Mouse (Mus musculus) heart, postnatal 36 days (tissue): ENCODE measurements around the gene Srms. TPM values are rescaled to one million over a fixed set of nuclear protein-coding genes. Genes with fewer than 3 reads are reported as not detected.
A peak's percentile ranks its signal among the peaks of the same experiment; 100 is the strongest.

Experiments used
- DNase-seq, 2 experiments: peaks; one replicate each; pipeline ENCODE4 v3.0.0; 2021 to 2022
- intact Hi-C: fragments of 180-260 bp; cut with DNase I; formaldehyde crosslinking; loops from one replicate; pipeline ENCODE4 v1.15.1; 2025
- total RNA-seq, 2 experiments: library from RNA; stranded (reverse); gene quantifications; 2 replicates each; pipeline ENCODE4 v1.2.3; 2021

Srms gene
- under 1 TPM; 0.14 to 0.49 TPM for total RNA-seq

DNA sequence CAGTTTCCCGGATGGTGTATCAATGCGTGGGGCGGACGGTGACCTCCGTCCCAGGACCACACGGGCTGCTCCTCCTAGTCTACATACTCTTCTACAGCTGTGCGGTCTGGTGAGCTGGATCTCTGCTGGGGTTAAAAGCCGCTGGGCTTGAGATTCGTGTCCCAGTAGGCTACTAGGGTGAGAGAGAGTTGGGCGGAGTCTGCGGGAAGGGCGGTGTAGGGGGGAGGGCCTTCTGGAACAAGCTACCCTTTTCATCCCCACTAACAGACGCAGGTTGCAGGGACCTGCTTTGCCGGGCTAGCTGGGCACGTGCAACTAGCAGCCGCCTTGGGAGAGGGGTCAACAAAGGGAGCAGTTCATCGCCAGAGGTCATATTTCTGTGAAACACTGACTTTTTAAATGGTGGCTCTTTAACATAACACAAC is at the start of gene Srms:
Srms (minus strand) TSS at position 165 of the 425 bp plus-strand sequence.
- peak; percentile 37 to 46 for DNase-seq
- intact Hi-C loops: no loop called here

DNA sequence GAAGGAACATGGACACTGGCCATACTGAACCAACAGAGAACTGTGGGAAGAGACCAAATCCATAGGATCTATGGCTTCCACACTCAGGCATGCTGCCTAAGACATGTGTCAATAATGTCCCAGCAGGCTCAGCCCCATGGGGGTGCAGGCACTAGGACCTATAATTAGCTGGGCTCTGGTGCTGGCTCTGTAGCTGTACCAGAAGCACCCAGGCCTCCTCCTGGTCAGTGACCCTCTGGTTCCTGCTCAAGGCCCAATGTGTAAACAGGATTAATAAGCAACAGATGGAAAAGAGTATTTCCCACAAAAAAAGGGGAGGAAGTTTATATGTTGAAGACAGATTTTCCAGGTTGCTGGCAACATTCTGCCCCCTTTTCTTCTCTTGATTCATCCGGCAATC is 40.3 kb upstream of the Srms start:
- no peak for DNase-seq
- intact Hi-C loops: no loop called here

DNA sequence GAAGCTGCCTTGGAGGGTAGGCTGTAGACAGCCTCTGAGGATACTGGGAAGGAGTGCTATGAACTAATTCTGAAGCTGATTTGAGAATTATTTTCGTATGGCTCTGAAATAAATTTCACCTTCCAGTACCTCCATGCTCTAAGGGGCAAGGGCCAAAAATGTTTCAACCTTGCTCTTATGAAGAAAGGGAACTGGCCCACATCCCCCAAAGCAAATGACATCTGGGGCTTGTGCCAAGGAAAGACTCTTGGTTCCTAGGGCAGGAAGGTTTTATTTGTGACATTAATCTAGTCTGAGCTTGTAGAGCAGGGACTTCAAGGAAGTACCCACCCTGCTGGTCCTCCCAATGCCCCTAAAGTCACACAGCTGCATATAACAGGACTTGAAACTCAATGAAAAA is 38.9 kb upstream of the Srms start:
- intact Hi-C loops: no loop called here
- no peak for DNase-seq

DNA sequence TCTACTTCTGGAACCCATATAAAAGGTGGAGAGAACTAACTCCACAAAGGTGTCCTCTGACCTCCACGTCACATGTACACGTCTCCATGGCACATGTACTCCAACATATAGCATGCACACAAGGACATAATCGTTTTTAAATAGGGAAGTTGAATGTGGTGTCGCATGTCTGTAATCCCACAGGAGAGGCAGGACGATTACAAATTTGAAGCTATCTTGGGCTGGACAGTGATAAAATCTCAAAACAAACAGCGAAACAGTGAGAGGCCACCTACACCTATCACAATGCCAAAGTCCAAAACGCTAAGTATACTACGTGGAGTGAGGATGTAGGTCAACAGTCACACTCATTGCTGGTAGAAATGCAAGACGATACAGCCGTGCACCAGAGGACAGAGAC is 36.2 kb upstream of the Srms start:
- DNase-seq: no peak
- intact Hi-C loops: no loop called here

DNA sequence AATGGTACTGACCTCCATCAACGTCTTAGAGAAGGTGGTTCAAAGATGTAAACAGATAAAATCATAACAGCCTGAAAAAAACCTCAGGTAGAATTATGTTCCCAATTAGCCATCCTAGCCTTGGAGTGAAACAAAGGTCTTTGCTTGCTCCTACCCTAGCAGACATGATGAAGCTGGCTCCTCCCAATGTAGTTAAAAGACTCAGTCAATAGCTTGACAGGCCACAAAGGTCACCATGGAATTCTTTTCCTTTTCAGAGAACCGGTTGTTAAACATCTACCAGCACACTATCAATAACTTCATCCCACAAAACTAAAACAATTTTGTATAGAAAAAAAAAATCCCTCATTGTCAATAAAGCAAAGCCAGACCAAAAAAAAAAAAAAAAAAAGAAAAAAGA is 32.0 kb upstream of the Srms start:
- no peak for DNase-seq
- intact Hi-C loops: no loop called here

DNA sequence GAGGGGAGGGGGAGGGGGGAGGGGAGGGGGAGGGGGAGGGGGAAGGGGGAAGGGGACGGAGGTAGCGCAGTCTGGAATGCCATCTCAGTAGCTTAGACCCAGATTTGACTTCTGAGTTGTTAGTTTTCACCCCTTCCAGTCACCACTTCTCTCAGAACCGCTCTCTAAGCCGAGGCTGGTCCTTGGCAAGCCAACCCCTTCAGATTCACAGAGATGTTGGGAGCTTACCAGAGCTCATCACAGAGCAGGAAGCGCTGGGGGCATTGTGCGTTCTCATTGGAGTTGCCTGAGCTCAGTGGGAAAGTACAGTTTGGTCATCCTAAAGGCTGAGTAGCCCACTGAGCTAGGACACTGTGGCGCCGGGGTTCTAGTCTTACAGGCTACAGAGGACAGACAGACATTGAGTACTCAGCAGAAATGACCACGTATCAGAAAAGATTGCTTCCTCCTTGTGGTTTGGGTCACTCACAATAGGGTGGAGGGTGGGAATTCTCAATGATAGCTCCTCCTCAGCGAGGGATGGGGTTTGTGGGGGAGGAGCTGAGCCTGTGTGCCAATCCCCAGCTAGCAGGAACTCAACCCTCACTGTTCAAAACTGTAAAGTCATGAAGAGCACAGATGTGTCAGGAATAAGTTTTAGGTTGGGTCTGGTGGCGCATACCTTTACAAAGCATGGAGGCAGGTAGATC is 30.9 kb upstream of the Srms start:
- peak; percentile 36 to 48 for DNase-seq
- intact Hi-C loops: no loop called here

DNA sequence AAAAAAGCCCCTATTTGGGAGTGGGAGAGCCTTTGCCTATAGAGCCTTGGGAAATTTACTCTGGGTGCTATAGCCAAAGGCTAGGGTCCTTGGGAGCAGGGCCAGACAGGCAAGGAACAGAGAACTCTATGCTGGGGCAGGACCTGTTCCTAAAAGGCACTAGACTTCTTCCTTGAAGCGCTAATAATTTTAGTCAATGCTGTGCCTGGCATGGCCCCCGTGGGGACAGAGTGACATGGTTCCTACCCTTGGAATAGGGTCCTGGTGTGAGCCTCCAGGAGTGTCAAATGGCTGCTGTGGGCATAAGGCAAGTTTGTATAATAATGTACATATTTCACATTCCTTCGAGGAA is 29.3 kb upstream of the Srms start:
- DNase-seq: no peak
- intact Hi-C loops: no loop called here

DNA sequence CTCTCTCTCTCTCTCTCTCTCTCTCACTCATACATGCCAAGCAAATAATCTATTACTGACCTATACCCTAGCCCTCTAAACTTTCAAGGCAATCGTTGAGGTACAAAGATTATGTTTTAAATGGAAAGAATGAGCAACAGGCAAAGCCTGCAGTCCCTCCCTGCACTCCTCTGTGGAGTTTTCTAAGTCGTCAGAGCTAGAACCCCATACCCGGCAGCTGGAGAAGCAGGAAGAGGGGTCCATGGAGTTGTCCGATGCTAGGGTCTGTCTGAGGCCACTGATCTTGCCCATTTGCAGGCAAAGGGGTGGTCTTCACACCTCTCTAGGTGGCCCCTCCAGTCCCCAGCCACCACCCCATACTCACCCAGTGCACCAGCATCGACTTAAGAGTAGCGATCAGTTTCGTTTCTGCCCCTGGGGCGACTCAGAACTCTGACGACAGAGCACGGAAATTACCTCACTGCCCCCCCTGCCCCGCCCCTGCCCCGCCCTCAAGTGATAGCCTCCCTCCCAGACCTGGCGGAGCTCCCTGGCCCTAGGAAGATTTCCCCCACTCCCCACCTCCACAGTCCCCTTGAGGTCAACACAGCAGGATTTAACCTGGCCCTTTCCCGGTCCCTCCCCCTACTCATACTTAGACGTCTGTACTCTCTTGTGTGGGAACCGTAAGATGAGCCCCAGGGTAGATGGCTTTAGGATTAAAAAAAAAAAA is 28.8 kb upstream of the Srms start, which contains the start of gene Helz2:
Helz2 (minus strand) TSS at position 426 of the 712 bp plus-strand sequence.
- intact Hi-C loops: loop anchor here (2.0 kb wide), 1 partner anchor 53 kb away; no protein-coding TSS in a partner anchor
- DNase-seq: peak; percentile 67 to 68

DNA sequence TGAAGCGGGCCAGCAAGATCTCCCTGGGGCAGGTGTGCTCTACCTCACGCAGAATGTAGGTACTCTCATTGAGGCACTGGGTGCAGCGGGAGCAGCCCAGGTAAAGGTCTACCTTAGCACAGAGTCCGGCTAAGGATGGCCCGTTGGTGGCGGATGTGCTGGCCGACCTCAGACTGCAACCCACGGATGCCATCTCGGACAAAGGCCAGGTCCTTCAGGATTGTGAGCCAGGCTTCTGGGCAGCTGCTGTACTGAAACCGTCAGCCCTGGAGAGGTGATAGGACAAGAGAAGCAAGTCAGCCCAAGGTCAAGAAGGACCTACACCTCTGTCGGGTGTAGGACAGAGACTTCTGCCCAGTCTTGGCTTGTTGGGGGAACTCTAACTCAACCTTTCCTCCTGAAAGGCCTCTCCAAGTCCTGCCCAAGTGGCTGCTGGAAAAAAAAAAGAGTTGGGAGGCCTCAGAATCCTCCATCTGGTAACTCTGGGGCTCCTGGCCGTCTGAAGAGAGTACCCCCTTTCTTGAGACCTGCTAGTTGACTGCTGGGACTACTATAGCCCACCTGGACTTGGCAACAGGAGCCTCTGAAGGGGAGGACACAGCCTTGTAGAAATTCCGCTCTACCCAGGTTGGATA is 27.9 kb upstream of the Srms start:
- DNase-seq: no peak
- intact Hi-C loops: loop anchor here (2.0 kb wide), 1 partner anchor 52 kb away; no protein-coding TSS in a partner anchor

DNA sequence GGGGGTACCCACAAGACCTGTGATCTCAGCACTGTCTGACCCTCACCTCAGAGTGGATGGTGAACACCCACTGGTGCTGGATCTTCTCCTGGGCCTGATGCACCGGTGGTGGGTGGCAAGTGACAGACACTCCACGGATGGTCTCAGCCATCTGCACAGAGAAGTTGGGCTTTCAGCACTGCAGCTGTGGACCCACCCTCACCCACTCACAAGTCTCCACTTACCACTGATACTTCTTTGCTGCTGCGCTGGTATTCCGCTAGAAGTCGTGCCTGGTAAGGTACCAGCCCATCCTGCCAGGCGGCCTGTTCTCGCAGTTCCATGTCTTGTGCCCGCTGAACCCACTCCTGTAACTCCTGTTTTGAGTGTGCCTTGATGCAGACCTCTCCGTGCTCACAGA is 26.3 kb upstream of the Srms start:
- intact Hi-C loops: no loop called here

DNA sequence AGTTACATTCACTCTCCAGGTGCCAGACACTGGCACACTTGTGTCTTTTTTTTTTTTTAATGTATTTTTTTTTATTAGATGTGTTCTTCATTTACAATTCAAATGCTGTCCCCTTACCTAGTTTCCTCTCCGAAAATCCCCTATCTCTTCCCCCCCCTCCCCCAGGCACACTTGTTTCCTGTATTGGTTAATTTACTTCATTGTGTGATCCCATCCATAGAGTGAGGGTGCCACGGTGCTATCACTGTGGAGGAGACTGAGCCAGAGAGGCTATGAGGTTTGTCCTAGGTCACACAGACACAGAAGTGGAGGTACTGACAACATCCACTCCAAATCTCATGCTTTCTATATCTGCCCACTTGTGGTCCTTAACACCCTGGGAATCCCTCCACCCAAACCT is 25.9 kb upstream of the Srms start:
- intact Hi-C loops: no loop called here
- no peak for DNase-seq

More for the DNA sequence above, 26.3 kb upstream of the Srms start:
- DNase-seq: no peak

DNA sequence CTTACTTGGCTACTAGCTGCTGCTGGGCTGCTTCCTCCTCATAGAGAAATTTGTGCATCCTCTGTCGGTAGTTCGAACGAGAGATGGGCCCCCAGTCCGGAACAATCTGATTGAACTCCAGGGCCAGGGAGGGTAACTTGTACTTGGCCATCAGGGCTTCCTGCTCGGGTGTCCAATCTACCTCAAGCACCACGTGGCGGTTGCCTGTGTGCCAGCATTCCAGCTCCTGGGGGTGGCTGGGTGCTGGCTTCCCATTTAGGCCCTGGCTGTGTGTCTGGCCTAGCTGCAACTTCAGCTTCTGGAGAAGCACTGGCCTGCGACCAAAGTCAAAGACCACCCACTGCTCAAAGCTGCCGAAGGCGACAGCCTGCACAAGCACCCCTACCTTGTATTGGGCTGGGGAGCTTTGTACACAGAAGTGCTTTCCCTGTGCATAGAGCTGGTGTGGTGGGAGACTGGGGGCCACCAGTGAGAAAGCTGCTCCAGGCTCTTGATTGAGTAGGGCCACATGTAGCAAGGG is 25.2 kb upstream of the Srms start:
- intact Hi-C loops: no loop called here
- no peak for DNase-seq

DNA sequence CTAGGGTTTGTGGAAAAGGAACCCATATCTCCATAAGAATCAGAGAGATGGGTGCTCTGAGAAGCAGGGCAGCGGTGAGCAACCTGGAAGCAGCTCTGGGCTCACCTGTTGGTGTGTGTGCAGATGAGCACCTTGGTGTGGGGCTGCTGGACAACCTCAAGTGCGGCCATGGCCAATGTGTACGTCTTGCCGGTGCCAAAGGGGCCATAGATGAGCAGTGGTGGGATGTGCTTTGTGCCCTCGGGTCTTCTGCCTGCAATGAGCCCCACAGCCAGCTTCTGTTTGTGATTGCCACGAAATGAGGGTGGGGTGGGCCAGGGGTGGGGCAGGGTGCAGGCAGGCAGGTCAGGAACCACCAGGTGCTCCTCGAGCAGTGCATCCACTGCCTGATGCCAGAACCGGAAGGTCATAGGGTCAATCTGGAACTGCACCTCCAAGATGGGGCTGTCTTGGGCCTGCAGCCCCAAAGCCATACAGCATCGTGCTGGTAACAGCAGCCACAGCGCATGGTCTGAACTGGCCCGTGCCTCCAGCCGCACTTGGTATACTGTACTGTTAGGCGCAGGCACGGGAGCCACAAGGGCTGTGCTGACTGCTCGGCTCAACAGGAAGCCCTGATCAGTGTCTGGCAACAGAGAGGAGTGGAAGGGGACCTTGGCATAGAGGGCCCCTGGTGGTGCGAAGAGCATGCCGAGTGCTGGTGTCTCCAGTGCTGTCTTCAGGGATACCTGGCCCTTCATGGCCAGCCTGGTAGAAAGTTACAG is 24.4 kb upstream of the Srms start:
- no peak for DNase-seq
- intact Hi-C loops: no loop called here

DNA sequence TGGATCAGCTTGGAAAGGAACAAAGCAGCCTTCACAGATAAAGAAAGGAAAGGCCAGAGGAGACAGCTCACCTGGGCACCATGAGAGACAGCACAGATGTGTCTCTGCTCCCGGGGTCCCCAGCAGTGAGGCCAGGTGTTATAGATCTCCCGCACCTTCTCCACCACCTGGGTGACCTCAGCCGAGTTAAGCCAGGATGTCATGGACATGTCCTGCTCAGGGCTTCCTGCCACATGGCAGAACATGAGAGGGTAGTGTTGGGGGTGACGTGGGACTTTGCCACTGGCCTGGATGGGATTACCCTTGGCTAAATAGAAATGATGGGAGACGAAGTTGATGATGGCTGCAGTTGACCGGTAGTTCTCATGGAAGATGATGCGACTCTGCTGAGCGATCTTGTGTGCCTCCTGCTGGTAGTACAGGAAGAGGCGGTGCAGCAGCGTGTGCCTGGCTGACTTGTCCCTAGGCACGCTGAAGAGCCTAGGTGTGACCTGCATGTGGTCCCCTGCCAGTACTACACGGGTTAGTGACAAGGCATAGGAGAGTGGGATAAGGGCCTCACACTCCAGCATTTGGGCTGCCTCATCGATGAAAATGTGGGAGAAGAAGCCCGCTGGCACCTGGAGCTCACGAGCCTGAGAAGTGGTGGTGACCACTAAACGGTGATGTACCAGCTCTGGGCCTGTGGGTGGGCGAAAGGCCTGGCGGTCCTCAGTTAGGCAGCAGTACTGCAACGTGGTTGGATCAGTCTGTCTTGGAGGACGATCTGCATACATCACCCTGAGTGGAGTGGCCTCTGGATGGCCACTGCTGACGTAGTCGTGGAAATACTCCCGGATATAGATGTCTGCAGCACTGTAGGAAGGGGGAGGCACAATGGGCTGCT is 22.9 kb upstream of the Srms start:
- intact Hi-C loops: no loop called here
- DNase-seq: no peak

DNA sequence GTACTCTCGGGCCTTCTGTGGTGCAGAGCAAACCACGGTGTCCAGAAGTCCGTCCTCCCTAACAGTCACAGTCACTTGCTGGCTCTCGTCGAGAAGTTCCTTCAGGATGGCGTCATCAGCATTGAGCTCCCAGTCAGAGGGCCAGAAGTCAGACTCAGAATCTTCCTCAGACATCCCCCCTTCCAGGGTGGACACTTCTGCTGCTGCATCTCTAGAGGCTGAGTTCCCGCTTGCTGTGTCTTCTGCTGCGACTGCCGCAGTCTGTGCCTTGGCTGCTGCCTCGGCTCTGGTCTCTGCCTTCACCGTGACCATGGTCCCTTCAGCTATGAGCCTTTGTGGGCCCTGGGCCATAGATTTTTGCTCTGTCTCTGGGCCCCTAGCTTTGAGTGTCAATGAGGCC is 21.7 kb upstream of the Srms start:
- no peak for DNase-seq
- intact Hi-C loops: no loop called here

DNA sequence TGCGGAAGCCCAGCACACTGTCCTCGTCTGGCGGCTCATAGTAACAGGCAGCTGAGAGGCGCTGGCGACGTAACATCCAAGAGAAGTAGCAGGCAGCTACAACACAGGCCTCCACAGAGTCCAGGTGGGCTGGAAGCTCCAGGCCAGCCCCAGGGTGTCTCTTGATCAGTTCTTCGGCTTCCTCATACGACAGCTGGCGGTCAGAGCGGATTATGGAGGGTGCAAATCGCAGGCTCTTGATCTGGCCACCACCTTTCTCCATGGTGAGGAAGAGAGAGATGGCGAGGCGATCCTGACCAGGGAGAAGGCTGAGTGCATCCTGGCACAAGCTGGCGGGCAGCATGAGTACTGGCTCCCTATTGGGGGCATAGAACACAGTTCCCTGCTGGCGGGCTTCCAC is 20.5 kb upstream of the Srms start:
- intact Hi-C loops: no loop called here
- no peak for DNase-seq

DNA sequence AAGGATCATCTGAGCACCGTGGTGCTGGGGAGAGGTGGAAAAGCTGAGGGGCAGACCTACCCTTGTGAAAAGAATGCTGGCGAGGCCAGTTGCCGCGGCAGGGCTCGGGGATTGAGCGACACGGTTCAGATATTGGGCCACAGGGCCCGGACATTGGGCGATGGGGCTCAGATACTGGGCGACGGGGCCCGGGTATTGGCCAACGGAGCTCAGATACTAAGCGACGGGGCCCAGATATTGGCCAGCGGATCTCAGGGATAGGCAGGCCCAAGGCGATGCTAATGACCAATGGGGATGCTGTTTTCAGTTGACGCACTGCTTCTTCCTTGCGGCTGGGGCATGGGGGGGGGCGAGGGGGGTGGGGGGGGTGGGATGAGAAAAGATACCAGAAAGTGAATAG is 18.2 kb upstream of the Srms start:
- intact Hi-C loops: no loop called here
- no peak for DNase-seq

DNA sequence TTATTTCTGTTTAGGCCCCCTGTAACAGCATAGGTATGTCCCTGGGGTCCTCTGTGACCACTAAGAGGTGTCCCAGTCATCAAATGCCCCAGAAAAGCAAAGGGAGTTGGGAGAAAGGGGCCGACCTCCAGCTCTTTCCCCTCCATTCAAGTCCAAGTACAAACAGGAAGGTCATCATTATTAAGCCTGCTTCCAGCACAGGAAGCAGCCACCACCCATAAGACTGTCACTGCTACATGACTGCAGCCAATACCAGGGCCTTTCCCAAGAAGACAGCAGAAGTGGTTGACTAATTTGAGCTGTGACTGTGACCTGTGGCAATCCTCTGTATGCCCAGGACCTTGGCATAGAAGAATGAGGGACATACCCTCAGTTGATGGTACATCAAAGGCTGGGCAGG is 15.3 kb upstream of the Srms start:
- DNase-seq: no peak
- intact Hi-C loops: no loop called here

DNA sequence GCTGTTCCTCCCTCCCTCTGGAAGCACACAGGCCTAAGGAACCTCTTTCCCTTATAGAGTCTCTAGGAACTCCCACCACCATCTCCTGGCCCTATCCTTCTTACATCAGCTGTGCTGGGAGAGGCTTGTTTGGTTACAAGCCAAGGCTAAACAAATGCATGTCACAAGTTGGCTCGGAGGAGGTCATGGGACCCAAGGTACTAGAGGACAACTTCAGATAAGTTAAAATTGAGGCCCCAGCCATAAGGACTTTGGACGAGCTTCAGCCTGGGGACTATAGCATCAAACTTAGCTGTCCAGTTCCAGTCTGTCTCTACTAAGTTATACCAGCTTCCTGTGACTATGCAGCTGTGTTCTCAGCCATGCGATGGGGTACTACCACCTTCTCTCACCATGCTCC is 14.1 kb upstream of the Srms start:
- DNase-seq: no peak
- intact Hi-C loops: no loop called here

DNA sequence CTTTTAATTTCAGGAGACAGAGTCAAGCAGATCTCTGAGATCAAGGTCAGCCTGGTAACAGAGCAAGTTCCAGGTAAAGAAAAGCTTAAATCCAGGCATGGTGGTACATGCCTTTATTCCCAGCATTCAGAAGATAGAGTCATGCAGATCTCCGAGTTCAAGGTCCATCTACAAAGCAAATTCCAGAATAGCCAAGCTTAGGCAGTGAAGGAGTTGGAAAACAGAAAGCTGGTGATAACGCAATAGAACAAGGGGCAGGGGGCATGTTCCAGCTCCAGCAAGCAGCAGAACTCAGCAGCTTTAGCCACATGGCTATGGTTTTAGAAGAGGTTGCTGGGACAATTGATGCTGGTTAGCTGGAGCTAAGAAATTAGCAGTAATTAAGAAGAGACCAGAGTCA is 12.0 kb upstream of the Srms start:
- DNase-seq: no peak
- intact Hi-C loops: no loop called here
